Mouse (Mus musculus) heart, postnatal 14 days (tissue): ENCODE data around the gene Inhbb. TPM values are rescaled to one million over a fixed set of nuclear protein-coding genes. Genes with fewer than 3 reads are reported as not detected.

Experiments used
- DNase-seq, 2 experiments: peaks; one replicate each; pipeline ENCODE4 v3.0.0; 2021 to 2022
- intact Hi-C: fragments of 180-260 bp; cut with DNase I; formaldehyde crosslinking; loops from one replicate; pipeline ENCODE4 v1.15.1; 2025
- total RNA-seq, 2 experiments: library from RNA; stranded (reverse); gene quantifications; 2 replicates each; pipeline ENCODE4 v1.2.3; 2021

The Inhbb gene
- total RNA-seq, 2 experiments from 2014 or later, result 1.0 to 1.6 TPM

DNA sequence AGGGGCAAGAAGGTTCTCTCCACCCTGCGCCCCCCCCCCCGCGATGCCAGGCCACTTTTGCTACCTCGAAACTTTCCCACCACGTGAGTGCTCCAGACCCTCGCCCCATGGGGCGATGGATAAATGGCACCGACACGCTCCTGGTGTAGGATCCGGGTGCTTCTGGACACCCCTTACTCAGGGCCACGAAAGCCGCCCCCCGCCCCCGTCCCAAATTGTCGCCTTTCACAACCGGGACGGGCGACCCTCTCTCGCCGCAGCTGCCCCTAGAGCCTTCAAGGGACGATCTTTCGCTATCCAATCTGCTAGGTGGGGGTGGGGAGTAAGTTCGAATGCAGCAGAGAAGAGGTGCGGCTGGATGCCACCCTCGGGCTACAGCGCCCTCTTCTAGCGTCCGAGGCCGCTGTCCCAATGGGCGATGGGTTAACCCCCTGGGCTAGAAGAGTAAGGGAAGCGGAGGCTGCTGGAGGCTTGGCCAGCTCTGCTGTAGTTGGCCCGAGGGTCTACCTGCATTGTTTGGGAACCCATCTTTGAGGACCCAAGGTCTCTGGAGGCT, 490 bp upstream of the Inhbb start:
- peak; percentile 6 to 23 for DNase-seq
- intact Hi-C loops, result loop anchor here (2.0 to 10.0 kb wide), 3 partner anchors 168 to 328 kb away; no protein-coding TSS in a partner anchor

DNA sequence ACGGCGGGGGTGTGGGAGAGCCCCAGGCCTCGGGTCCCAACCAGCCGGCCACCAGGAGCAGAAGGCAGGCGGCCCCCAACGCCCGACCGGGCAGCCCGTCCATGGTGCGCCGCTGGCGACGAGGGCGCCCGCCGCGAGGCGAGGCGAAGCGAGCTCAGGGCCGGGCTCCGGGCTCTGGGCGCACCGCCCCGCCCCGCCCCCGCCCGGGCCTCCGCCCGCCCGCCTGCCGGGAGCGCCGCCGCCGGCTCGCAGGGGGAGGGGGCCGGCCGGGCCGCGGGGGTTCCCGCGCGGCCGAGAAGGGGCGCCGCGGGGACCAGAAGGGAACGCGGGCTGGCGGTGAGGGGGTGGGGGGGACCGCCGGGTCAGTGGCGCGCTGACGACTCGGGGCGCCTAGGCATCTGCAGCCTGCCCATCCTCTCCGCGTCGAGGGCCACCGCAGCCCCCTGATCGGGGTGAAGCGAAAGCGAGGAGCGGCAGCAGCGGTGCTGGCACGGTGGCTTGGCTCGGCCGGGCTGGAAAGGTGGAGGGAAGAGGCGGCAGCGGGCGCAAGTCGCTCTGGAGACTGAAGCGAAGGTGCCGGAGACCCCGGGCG, 968 bp downstream of the Inhbb start:
- peak; percentile 41 to 69 for DNase-seq

DNA sequence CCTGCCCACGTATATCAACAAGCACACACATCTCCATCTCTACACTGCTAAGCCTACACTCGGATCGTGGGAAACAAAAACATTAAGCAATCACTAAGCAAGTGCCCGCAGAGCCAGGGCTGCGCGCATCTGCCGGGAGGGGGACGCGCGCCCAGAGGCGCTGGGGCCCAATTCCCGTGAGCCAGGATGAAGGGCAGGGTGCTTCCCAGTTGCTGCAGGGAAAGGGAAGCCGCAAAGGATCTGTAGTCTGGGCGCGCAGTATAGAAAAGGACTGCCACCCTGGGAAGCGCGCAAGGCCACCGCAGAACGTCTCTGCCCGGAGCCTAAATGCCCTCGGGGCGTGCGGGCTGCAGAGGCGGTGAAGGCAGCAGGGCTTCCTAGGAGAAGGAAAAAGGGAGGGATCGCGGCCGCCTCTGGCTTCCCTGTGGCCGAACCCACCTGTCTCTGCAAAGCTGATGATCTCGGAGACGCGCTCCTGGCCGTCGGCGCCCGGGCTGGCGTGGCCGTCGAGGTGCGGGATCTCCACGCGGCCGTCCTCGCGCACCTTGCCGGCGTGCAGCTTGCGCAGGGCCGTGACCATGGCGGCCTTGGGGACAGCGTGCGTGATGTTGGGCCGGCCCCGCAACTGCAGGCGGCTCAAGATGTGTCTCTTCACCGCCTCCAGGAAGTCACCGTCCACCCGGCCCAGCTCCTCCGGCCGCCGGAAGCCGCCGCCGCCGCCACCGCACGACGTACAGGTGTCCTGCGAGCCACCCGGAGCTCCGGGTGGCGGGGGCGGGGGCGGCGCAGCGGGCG, 1.7 kb downstream of the Inhbb start:
- intact Hi-C loops, result loop anchor here (10.0 kb wide), 1 partner anchor 166 kb away; no protein-coding TSS in a partner anchor
- DNase-seq, result no peak

More for the DNA sequence above, 968 bp downstream of the Inhbb start:
- intact Hi-C loops, result loop anchor here (10.0 kb wide), 1 partner anchor 166 kb away; no protein-coding TSS in a partner anchor

DNA sequence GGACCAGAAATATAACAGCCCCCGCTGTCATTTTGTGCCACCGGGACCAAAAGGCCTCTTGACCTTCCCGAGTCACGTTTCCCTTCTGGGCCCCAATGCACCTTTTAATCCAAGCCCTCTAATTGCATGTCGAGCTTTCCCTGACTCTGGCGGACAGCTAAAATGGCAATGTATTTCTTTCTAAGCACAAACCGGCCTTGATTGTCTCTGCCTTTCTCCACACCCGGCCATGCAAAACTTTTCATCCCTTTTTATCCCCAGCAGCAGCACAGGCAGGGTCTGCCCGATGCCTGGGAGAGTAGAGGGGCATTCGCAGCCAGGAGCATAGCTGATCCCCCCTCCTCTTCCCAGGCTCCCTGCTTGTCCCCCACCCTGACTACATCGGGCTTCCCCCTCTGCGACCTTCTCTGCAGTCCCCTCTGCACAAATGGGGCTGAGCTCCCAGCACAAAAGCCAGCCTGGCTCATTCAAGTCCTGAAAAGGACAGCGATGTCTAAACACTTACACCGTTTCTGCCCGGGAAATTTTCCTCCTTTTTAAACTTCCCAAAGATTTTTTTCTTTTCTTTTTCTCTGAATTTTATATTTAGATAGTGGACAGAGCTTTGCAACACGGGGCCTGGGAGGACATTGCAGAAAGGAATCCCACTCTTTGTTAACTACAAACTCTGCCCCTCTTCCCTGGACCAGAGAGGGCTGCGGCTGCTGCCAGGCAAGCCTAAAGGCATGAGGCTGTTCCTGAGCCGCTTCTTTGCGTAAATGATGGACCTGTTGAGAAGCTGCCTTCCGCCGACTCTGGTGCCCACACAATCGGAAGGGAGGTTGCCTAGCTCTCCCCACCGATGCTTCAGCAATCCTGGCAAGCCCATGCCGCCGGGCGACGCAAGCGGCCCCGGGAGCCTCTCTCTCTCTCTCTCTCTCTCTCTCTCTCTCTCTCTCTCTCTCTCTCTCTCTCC, 2.6 kb downstream of the Inhbb start:
- no peak for DNase-seq
- intact Hi-C loops, result loop anchor here (10.0 kb wide), 1 partner anchor 165 kb away; no protein-coding TSS in a partner anchor

DNA sequence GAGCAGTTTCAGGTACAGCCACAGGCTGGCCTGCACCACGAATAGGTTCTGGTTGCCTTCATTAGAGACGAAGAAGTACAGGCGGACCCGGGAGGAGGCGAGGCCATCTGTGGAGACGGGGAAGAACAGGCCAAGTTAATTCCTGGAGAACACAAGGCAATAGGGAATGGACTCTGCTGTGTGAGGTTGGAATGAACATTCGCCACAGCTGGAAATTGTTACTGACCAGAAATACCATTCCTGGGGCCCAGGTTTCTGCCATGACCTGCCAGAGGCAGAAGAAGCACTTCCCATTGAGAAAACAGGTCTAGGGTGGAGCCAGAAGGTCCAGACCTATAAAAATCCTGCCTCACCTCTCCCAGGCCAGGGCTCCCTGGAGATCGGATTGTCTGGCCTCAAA, 4.1 kb downstream of the Inhbb start:
- no peak for DNase-seq
- intact Hi-C loops, result no loop called here

DNA sequence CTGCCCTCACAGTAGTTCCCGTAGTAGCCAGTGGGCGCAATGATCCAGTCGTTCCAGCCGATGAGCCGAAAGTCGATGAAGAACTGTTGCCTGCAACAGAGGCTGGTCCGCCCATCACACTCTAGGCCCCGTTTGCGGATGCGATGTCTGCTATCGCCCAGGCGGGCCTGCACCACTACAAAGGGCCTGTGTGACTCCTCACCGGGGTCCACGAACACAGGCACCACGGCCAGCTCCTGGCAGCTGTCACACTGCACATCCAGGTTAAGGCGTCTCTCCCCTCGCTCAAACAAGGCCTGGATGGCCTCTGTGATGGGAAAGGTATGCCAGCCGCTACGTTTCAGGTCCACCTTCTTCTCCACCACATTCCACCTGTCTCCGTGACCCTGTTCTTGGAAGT, 4.5 kb downstream of the Inhbb start:
- intact Hi-C loops, result no loop called here
- DNase-seq, result no peak

DNA sequence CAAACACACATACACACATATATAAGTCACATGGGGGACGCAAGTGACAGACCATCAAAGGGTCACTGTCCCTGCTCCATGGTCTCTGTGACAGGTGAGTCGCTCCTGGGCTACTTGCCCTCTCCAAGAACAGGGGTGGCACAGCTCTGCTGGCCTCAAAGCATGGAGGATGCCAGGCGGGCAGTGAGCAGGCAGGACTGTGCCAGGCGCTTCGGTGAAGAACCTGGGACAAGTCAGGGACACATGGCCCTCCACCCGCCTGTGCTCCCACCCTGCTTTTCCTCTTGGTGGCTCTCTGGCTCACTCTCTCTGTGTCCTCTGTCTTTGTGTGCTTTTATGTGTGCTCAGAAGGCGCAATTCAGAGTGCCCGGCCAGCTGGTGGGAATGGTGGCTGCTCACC, 5.4 kb downstream of the Inhbb start:
- DNase-seq, result no peak
- intact Hi-C loops, result no loop called here

DNA sequence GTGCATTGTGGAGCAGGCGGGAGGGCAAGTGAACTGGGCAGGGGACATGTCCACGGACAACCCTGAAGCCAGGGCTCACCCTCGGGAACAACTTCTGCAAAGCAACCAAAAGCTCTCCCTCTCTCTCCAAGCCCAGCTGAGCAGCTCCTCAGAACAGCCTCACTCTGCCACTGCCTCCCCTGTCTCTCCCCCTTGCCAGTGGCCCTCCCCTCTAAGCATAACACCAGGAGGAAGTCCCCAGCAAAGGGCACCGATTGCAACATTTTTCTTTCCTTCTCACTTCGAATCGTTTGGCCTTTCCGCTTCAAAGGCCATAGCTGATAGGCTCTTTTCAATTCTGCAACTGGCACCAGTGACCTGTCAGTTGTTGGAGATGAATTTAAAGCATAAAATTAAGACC, 5.9 kb downstream of the Inhbb start:
- intact Hi-C loops, result no loop called here
- DNase-seq, result no peak

DNA sequence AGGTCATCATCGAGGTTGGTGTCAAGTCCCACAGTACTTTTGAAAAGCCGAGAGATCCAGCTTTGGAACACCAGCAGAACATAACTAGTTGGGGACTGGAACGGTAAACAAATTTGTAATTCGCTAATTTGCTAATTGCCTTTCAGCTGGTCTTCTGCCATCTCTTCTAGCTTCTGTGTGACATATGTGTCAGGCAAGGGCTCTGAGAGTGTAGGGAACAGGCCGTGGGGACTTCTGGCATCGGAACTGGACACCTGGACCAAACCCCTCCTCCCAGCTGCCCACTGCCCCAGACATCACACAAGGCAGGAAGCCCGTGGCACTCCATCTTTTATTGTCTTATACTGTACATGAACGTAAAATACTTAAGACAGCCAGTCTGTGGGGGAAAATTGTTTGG, 6.9 kb downstream of the Inhbb start:
- intact Hi-C loops, result no loop called here

DNA sequence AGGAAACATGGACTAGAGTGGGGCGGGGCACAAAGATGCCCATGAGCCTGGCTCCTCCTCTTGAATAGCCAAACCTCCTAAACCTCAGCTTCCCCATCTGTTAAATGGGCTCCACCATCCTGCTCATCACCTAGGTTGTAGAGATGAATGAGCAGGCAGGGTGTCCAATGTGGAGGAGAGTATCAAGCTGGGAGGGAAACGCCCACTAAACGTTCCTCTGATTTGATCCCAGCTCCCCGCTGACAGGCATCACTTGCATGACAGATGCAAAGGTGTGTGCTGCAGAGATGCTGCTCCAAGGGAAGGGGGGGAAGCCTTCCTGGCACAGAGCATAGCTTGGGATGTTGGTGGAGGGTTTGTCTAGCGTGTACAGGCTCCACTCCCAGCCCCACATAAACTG, 11.4 kb downstream of the Inhbb start:
- DNase-seq, result no peak
- intact Hi-C loops, result no loop called here

More for the DNA sequence above, 6.9 kb downstream of the Inhbb start:
- DNase-seq, result no peak

DNA sequence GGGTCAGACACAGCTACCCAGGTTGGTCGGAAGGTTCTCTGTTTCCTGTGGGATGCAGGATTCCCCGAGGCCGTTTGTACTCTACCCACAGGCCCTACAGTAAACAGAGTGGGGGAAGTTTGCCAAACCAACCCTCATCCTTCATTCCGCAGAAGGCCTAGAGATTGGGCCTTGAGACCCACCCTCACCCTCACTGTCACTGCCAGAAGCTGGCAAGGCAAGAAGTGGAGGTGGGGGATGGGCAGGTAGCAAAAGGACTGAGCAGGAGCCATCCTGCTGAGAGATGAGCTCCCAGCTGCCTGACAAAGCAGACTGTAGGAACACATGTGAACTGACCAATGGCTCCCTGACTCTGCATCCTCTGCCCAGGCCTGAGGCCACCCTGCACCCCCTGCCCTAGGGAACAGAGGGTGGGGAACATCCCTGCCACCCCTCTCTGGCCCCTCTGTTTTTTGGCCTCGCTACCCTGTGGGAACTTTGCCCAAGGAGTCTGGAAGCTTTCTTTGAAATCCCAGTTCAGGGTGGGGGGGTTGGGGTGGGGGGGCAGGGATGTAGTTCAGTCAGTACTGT, 12.4 kb downstream of the Inhbb start:
- no peak for DNase-seq
- intact Hi-C loops, result no loop called here

DNA sequence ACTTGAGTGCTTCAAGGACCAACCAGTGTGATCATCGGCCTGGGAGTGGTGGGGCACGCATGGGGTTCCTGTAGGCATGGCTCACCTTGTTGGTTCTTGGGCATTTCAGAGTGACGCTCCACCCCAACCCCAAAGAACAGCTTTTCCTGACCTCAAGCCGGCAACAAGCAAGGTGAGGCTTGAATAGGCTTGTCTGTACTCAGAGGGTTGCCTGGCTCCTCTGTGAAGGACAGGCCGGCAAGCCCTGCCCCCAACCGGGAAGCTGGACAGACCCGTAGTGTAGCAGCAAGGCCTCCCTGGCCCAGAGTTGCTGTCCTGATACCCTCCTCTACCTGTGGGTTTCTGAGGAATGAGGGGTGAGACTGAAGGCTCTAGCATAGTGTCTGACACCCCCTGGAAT, 12.9 kb downstream of the Inhbb start:
- DNase-seq, result no peak
- intact Hi-C loops, result no loop called here

DNA sequence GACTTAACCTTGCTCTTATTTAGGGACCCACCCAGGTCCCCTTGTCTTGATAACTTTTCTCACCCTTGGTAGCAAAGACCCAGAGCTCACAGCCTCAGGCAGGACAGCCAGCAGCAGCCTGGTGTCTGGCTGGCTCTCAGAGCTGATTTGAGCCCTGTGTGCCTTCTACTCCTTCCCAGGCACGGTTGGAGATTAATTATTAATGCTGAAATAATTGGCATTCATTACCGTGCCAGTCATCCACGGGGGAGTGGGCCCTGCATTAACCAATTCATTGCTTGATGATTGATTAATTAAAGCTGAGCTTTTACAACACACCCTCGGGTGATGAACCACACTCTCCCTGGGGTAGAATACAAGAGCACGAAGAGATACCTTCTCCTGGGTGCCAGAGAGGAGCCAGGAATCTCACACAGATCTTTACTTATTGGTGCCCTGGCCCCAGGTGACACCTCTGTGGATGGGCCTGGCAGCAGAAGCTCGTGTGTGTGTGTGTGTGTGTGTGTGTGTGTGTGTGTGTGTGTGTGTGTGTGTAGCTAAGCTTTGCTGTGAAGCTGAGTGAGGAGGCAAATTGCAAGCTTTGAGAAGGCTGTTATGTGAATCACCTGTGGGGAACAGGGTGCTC, 14.2 kb downstream of the Inhbb start:
- intact Hi-C loops, result no loop called here
- no peak for DNase-seq

DNA sequence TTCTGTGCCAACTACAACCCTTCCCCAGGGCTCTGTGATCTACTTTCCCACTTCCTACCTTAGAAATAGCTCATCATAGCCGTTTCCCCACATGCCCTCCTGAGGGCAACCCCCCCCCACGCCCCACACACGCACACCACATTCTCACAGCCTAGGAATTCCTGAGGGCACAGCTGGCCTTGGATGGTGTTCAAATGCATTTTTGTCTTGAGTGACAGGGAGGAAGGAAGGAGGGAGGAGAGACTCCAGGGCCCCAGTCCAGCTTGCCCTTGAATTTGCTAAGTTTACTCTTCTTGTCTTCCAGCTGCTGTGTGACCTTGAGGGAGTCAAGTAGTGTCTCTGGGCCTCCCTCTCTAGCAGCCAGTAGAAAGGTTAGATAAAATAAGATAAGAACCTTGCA, 17.2 kb downstream of the Inhbb start:
- intact Hi-C loops, result no loop called here
- DNase-seq, result no peak

DNA sequence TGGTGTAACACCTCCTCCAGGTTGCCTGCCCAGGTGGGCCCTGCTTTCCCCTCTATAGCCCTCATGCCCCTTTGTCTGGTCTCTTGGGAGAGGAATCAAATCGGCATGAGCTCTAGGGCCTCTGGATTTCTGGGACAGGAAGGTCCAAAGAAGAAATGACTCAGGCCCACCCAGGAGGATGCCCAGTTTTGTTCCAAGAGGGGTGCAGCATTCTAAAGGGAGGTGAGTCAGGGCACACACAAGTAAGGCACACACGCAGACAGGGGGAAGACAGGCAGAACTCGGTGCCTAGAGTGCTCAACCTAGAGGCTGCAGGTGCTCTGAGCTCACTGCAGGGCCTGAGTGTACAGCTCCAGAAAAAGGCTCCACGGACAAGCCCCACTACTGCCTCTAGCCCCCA, 17.7 kb downstream of the Inhbb start:
- no peak for DNase-seq
- intact Hi-C loops, result no loop called here

DNA sequence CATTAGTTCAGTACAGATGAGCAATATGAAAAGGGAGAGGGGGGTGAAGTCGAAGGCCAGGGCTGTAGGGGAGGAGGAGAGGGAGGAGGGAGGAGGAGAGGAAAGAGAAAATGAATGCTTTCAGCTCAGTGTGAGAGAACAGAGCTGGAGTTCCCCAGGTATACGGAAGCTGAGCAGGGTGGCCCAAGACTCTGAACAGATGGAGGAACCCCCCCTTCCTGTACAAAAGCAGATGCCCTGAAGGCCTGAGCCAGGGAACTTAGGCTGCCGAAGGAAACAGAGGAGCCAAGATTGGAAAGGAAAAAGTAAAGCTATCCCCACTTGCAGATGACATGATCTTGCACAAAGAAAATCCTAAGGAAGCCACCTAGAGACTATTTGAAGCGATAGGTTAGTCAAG, 20.8 kb downstream of the Inhbb start:
- no peak for DNase-seq
- intact Hi-C loops, result no loop called here

DNA sequence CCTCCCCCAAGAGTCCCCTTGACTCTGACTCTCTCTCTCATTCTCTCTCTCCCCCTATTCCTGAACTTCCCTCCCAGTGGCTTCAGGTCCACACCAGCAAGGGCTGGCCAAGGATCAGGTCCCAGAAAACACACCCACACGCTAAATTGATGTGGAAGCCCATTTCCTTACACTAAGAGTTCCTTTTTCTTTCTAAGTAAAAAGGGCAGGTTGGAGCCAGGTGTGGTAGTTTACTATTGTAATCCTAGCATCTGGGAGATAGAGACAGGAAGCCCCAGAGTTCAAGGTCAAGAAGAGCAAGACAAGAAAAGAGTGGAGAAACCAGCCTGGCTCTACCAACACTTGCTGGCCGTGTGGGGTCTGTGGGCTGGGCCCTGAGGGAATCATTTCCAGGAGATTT, 23.4 kb downstream of the Inhbb start:
- DNase-seq, result no peak
- intact Hi-C loops, result no loop called here

DNA sequence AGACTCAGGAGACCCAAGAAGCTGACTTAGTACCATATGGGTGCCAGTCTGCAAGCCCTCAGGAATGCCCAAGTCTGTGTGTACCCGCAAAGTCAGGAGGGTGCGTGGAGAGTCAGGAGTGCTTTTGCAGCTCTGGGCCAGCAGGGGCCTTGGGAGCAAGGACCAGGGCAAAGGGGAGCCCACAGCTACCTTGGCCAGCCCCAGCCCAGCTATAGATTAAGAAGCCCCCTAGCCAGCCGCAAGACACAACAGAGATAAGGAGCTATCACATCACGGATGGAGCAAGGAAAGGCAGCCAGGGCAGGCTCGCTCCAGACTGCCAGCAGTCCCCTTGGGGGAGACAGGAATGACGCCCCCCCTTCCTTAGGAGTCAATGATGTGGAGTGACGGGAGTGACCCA, 24.2 kb downstream of the Inhbb start:
- intact Hi-C loops, result no loop called here
- no peak for DNase-seq

DNA sequence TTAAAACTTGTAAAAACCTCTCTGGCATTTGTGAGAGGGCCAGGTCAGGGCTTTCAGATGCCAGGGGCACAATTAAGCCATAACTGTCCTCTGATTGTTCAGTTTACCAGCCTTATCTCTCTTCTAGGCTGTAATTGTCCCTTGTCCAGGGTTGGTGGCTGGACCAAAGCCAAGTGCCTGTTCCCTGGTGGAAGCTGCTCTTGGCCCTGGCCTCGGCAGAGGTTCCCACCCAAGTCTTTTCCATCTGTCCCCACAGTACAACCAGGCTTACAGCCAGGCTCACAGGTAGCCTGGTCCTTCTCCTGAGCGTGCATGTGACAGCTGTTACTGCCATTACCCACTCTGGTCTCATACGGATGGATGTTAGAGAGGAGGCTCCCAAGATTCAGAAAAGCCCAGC, 30.7 kb downstream of the Inhbb start:
- peak; percentile 62 to 66 for DNase-seq
- intact Hi-C loops, result no loop called here

DNA sequence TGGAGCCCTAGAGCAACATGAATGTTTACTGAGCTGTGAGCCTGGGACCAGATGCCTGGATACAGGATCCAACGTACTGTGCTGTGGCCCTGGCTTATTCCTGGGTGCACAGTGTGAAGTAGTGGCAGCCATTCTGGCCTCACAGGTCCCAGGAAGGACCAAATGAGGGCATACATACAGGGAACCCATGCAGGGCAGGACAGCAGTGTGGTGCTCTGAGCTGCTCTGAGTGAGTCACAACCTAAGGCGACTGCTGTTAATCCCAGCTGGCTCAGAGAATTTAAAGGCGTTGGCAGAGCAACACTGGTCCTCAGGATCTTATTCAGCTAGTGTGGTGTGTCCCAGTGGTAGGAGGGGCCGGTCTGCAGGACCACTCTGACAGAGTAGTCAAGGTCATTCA, 31.4 kb downstream of the Inhbb start:
- DNase-seq, result no peak
- intact Hi-C loops, result no loop called here
